Mouse (Mus musculus) fibroblast of lung, adult 2 months (primary cell): ENCODE results near the gene Pcid2.

Experiments used
- DNase-seq: peaks from one replicate; pipeline ENCODE4 v3.0.0-alpha.2; 2011; ENCODE audit warnings: low read depth

Pcid2 gene

DNA sequence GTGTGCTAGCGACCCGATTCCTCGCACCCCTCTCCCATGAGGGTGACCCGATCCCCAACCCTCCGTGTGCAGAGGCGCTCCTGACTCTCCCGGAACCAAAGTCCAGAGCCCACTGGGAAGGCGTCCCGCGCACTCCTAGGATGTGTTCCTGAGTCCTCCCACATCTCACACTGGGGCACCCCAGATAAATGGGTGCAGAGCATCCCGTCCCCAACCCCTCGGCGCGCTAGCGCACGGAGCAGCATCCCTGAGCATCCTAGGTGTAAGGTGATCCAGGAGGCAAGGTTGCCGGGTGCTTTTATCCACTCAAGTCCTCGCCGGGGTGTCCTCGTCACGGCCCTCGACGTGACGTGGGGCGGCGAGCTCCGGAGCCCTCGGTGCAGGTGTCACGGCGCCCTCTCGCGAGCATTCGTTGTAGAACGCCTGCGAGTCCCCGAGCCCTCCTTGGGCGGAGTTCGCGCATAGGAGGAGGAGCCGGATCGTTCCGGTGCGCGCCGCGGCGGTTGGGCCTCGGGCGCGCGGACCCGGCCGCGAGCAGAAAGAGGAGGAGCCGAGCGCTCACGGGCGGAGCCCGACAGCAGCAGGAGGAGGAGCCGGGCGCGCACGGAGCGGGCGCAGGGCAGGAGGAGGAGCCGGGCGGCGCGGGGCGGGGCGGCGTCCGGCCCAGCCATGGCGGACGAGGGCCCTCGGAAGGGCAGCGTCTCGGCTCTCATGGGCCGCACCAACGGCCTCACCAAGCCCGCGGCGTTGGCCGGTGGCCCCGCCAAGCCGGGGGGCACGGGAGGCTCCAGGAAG lies at the start of gene Pcid2, which contains the start of gene Cul4a:
Gene Pcid2, minus strand, starts transcription at position 373 of the 795 bp plus-strand sequence.
Gene Cul4a, plus strand, starts transcription at position 535 of the 795 bp plus-strand sequence.
- peak; percentile 91 for DNase-seq

DNA sequence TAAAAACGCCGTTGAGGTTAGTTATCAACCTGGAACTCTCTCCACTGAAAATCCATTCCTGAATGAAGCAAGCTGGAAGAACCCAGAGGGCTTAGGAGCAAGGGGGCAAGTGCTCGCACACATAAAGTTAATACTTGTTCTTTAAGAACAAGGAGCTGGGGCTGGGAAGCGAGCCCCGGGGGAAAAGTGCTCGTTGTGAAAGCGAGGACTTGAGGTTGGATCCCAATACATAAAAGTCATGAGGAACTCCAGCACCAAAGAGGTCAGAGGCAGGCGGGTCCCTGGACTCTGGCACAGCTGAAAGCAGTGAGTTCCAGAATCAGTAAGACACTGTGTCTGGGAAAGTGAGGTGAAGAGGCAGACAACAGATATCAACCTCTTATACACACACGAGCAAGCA lies 48.8 kb upstream of the Pcid2 start:
- DNase-seq, result no peak

DNA sequence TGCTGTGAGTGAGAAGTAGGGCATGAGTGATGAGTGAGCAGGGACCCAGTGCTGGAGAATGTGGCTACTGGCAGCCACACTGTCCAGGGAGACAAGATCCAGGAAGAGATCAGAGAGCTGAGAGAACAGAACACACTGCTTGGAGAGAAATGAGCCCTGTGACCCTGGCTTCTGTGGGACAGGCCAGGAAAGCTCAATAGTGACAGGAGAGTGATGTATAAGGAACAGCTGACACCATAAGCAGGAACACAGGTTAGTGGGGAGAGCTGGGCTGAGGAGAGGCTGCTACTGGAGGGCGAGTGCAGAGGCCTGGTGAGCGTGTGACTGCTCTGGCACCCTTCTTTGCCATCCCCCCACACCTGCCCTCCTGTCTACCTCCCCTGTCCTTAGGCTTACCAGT lies 45.7 kb upstream of the Pcid2 start:
- no peak for DNase-seq

DNA sequence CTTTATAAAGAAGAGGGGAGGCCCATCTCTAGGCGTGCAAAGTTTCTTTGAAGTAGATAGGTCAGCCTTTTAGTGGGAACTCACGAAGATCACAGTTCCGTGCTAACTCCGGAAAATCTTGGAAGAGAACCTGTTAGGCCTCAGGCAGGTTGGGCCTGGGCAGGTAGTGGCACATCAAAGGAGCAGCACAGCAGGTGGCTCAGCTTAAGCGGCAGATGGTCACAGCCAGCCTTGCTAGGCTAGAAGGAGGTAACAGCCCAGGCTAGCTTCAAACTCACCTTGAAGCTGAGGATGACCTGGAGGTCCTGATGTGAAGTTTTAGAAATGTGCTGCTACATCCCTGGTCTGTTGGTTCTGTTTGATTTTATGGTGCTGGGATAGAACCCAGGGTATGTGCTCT lies 44.6 kb upstream of the Pcid2 start:
- DNase-seq, result no peak

DNA sequence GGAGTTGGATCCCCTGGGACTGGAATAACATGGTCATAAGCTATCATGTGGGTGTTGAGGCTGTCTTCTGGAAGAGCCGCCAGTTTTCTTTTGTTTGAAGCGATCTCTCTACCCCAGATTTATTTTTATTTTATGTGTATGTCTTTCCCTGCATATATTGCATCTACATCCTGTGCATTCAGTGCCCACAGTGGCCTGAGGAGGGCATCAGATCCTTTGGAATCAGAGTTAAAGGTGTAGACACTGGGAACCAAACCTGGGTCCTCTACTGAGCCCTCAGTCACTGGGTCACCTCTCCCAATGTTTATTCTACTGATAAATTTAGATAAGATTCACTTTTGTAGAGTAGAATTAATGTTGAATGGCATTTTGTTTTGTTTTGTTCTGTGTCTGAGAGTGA lies 44.0 kb upstream of the Pcid2 start:
- DNase-seq, result no peak

DNA sequence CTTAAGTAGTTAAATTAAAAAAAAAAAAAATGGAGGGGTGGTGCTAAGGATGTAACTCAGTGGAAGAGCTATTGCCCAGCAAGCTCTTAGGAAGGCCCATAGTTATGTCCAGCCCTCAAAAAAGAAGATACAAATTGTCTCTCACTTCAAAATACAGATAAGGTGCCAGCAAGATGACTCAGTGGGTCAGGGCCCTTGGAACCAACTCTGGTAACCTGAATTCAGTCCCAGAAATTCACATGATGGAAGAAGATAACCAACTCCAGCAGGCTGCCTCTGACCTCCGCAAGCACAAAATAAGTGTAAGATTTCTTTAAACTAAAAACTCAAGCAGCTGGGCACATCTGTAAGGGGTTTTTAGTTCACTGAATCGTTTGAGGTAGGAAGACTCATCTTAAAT lies 43.2 kb upstream of the Pcid2 start:
- peak; percentile 14 for DNase-seq

DNA sequence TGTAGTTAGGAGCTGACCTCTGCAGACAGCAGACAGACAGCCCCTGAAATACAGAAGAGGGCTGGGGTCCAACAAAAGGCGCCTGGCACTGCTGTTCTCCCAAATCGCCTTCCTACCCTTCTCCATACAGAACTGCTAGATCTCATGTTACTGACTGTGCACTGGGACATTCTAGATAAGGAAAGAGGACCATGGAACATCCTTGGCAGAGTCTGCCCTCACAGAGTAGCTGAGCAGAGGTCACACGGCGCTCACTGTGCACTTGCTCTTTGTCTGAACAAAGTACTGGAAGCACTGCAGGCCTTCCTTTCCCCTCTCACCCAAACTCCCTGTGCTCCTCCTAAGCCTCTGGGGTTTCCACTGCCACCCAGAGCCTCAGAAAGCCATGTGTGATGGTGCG lies 36.4 kb upstream of the Pcid2 start:
- DNase-seq, result no peak

DNA sequence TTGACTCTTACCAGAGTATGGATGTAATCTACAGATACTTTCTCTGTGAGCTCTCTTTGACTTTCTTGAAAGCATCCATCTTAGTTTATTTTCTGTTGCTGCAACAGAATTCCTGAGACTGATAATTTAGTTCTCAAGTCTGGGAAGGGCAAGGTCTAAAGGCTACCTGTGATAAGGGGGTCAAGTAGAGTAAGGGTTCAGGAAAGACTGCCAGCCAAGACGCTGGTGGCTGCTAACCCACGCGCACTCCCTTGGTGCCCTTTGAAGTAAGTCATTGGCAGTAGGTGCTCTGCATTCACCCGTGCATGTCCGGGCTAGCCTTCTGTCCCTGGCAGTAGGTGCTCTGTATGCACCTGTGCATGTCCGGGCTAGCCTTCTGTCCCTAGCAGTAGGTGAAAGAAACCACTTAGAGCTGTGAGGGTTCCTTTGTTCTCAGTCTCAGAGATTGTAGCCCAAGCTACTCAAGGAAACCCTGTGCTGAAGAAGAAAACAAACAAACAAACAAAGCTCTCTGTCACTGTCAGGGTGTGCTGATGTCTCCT lies 34.5 kb upstream of the Pcid2 start:
- no peak for DNase-seq

DNA sequence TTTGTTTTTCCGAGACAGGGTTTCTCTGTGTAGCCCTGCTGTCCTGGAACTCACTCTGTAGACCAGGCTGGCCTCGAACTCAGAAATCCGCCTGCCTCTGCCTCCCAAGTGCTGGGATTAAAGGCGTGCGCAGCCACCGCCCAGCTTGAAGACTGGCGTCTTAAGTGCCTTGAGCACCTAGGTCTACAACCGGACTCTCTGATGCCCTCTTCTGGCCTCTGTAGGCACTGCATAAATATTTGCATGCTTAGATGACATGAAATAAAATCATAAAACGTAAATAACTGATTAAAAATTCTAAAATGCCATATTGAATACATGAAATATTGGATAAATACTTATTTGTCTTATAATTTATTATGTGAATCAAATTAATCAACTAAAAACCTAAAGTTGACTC lies 27.0 kb upstream of the Pcid2 start:
- peak; percentile 44 for DNase-seq

DNA sequence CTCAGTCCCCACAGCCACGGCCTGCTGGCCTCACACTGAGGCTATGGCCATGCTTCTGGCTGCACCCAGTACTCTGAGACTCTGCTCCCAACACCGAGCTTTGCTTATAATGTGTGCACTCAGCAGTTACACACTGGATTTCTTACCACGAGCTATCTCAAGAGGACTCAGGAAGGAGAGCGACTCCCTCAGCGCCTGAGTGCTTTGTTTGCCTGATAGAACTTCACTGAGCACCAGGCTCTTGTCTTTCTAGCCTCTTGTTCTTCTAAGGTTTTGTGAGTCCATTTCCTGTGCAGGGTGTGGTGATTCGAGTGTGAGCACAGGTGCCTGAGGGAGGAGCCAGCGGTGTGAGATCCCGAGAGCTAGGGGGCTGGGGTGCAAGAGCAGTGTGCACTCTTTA lies 19.6 kb upstream of the Pcid2 start:
- no peak for DNase-seq

DNA sequence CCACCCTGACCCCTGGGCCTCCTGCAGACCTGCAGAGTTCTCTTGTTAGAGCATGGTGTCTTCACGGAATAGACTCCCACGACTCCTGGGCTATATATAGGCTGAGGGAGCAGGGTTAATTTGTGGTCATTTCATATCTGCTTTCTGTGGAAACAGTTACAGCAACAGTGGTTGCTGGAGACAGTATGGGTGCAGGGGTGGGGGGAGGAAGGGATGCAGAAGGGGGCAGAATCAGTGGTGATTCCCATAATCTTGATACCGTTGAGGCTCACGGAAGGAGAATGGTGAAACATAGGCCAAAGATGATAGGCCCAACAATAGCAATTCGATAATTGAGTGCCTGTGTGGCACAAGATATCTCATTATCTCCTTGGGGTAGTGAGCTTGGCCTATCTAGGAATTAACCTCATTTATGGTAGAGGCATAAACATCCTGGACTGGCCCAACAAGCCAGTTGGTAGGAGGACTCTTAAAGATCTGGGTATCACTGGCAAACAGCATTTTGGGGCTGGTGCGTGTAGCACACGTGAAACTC lies 17.7 kb upstream of the Pcid2 start:
- DNase-seq, result no peak

DNA sequence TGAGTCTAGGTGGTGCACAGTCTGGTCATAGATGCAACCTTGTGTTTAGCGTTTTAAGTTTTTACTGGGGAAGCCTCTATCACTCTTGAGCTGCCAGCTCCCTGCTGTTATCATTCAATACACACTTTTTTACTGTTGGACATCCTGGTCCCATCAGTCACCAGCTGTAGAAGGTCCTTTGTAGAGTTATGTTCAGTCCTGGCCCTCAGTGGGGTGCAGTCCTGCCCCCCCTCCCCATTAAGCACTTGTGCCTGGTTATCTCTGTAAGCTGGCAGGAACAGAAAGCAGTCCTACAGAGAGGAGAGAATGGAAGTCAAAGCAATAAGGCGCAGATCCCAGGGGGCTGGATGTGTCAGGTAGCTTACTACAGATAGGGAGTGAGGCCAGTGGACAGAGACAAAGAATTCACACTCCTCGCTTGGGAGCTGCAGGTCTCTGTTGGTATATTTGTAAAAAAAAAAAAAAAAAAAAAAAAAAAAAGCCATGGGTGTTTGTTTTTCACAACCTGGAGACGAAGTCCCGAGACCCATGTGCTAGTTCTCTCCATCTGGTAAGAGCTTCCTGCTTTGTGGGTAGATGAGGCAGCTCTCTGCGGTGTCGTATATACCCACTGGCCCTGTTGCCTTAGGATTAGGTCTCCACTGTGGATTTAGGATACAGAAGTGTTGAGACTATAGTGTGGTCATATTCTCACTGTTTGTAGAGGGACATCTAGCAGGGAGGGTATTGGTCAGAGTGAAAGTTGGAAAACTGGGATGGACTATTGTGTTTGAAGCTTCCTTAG lies 15.8 kb upstream of the Pcid2 start:
- DNase-seq, result no peak

DNA sequence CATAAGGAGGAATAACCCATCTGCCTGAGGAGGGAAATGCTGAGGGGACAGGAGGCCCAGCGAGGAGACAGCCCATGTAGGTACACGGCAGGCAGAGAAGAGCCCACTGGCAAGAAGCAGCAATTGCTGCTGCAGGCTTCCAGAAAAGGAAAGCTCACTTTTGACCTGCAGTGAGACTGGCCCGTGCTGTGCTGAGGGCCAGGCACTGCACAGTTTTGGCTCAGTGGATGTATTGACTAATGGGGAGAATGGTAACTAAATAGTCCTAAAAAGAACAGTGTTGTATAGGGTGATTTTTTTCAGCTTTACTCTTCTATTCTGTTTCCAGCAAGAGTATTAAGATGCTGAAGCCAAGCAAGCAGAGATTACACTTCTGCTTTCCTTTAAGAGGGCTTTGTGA lies 13.3 kb upstream of the Pcid2 start:
- DNase-seq, result no peak

DNA sequence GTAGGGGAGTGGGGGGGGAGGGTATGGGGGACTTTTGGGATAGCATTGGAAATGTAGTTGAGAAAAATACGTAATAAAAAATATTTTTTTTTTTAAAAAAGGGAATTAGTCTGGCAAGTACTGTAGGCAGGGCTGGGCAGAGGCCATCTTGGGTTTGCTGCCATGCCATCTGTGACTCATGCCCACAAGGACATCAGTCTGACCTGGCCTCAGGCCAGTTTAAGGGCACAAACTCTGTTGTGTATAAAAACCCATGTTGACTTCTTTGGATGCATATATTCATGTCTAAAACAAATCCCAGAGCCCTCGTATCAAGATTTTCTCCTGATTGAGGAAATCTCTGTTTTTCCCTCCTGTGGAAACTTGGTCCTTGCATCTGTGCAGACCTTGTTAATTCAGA lies 11.8 kb upstream of the Pcid2 start:
- DNase-seq, result no peak

DNA sequence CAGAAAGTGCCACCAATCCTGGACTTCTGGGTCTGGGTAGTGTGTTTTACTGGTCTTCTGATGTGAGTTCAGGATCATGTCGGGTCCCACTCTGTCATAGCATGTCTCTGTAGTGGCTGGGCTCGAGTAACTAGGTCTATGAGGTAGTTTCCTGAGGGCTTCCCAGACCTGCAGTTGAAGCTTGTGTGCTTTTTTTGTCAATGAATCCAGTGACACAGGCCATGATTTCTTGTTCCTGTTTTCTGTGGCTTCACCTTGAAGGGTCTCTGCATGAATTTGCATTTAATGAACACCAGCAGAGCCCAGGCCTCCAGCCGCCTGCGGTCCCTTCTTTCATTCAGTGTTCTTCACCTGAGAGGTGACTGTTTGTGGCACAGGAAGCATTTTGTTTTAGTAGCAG lies 8.0 kb upstream of the Pcid2 start:
- DNase-seq, result no peak

DNA sequence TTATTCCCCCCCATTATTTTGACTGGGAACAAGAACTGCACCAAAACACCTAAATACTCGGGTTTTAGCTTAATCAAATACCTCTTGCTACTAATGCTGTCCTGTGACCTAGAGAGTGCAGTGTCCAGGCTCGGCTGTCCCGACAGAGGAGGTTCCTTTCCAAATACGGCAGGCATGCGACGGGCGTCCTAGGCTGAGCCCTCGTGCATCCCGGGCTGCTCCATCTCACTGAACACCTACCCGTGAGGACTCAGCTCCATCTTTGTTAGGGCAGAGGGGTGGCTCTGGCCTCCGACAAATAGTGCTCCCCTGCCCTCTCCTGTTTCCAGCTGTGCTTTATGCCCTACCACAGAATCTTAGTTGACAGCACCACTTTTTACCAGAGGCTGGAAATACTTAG lies 6.7 kb upstream of the Pcid2 start:
- no peak for DNase-seq

DNA sequence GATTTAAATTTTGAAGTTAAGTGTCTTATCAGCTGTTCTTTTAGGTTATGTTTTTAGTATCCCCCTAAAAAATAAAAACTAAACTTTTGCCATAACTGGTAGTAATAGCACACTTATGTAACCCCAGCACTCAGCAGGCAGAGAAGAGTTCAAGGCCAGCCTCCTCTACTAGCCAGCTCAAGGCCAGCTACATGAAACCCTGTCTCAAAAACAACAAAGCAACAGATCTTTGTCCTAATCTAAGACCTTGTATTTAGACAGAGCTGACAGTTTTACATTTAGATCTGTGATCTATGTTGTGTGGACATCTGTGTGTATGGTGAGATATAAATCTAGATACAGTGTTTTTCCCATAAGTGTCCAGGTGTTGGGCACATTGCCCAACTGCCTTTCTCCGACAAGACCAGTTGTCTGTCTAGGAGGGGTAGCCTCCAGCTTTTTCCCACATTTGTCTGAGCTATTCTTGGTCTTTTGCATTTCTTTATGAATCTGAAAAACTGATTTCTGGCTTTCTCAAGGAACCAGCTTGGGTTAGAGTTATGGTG lies 4.2 kb upstream of the Pcid2 start:
- no peak for DNase-seq

DNA sequence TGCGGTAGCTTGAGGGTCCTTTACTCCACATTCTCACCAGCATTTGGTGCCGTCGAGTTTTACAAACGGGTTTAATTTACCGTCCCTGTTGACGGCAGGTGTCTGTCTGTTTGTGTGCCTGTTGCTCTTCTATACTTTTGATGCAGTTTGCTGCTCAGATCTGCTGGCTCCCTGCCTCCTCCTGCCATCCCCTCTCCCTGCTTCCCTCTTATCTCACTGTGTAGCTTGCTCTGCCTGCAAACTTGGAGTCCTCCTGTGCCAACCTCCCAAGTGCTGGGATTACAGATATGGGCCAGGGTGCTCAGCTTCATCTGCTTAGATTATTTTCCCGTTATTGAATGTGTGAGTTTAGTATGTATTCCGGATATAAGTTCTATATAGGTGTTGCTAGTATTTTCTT lies 3.7 kb upstream of the Pcid2 start:
- no peak for DNase-seq

DNA sequence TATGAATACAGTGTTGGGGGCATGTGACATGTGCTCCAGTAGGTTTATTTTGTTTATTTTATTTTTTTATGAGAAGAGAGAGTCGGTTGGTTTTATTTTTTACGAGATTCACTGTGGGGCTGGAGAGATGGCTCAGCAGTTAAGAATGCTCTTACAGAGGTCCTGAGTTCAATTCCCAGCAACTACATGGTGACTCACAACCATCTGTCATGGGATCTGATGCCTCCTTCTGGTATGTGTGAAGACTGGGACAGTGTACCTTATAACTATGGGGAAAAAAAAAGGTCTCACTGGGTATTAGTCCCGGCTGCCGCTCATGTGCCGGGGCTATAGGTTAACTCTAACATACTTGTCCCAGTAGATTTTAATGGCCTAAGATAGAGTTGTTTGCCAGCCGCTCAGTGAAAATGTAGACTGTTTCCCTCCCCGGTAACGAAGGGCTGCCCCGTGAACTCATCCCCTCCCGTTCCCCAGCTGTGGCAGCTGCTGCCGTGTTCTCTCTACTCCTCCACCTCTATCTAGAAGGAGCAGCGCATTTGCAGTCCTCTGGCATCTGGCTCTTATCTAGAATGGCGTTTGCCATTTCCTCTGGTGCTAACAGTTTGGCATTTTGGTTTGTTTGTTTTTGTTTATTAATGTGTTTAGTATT lies 2.9 kb upstream of the Pcid2 start:
- no peak for DNase-seq

DNA sequence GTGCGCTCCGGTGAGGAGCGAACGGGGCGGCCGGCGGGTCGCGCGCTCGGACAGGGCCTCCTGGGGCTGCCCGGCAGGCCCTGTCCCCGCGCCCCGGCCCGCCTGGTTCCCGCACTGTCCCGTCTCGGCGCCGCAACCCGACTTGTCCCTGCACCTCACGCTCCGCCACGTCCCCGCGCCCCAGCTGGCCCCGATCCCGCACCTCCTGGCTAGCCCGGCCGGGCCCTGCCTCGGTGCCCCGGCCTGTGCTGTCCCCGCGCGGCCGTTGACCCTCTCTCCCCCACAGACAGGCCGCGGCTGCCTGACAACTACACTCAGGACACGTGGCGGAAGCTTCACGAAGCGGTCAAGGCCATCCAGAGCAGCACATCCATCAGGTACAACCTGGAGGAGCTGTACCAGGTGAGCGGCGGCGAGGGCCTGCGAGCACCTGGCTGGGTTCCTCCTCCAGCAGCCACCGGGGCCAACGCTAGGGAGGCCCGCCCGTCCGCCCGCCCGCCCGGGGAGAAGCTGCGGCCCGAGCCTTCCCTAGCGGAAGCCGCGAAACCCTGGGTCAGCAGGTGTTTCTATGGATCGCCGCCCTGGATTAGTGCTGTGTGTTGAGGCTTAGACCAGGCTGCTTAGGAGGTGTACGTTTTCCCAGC lies 771 bp upstream of the Pcid2 start:
- DNase-seq, result no peak

DNA sequence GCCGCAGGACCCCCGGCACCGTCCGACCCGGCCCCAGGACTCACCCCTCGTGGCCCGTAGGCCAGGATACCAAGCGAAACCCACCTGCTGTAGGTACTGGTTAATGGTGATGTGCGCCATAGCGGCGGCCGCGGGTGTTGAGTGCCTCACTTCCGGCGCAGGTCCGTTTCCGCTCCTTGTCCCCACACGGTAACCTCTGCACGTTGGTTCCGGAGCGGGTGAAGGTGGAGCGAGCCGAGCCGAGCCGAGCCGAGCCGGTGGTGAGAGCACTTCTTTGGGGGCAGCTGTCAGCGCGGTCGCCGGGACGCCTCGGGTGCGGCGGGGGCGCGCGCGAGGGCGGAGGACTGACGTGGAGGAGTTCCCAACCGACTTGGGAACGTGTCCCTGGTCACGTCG lies 570 bp downstream of the Pcid2 start:
- peak; percentile 72 for DNase-seq

DNA sequence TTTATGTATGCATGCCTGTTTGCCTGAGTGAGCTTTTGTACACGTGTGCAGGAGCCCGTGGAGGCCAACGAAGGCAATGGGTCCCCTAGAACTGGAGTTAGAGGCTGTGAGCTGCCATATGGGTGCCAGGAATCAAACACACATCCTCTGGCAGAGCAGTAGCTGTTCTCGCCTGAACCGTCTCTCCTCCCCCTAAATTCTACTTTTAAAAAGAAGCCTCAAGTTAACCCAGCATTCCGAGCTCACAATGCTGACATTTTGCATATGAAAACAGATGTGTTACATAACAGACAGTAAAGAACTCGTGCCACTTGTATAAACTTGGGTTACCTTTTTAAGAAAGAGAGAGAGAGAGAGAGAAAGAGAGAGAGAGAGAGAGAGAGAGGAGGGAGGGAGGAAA lies 27.7 kb downstream of the Pcid2 start:
- no peak for DNase-seq
